Mouse (Mus musculus) hematopoietic multipotent progenitor cell, adult 10-12 weeks (in vitro differentiated cells): ENCODE measurements around the gene Gucy1b2. TPM values are rescaled to one million over a fixed set of nuclear protein-coding genes. Genes with fewer than 3 reads are reported as not detected.

Source experiments
- polyA plus RNA-seq: library from polyadenylated mRNA; stranded (reverse); fragments of >175 nt; gene quantifications from 2 replicates; pipeline ENCODE4 v1.2.3, GENCODE M21; 2012; ENCODE audit warnings: low replicate concordance

Gucy1b2 gene
- polyA plus RNA-seq = not detected in 2 replicates

DNA sequence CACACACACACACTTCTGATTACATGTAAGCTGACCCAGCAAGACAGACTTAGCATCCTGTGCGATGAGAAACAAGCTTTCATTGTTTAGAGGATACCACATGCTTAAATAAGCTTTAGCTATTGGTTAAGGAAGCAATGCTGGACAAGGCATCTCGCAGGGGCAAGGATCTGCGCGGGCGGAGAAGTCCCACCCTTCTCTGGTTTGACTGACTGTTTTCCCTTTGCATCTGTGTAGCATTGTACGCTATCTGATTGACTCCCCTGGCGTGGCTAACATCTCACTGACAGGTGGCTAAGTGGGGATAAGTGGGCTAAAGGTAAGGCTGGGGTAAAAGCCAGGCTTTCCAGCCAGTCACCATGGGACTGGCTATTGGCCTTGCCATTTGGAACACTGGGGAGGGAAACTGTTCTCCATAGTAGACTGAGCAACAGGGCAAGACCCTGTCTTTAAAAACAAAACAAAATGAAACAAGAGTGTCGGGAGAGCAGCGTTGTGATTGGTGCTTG is at the start of gene Gucy1b2:
Gene Gucy1b2 (minus strand): TSS at position 51 of the 509 bp plus-strand sequence.

Other genes starting within 250 kb of the Gucy1b2 start
- 2.9 and 5.4 TPM in 2 replicates for gene Rnaseh2b, start 163.7 kb downstream of the Gucy1b2 start, polyA plus RNA-seq
- 0.26 TPM in 1 of 2 replicates, not detected in the other for gene Dleu7, start 163.2 kb downstream of the Gucy1b2 start, polyA plus RNA-seq
- gene Fam124a, start 99.4 kb upstream of the Gucy1b2 start, polyA plus RNA-seq = 0.18 TPM in 1 of 2 replicates, not detected in the other
- gene Gm4131, start 110.6 kb upstream of the Gucy1b2 start, polyA plus RNA-seq = not detected in 2 replicates
- not detected in 2 replicates for gene Serpine3, start 207.4 kb upstream of the Gucy1b2 start, polyA plus RNA-seq